Mouse (Mus musculus) limb, embryonic 10.5 days (tissue): ENCODE measurements at regions not wholly inside any gene's neighbourhood (a gene's known extent, or its start where the extent isn't known, plus 50 kb on each side); places are given as distances from the start of the nearest gene placed in this dataset.

Source experiments
- DNase-seq: peaks from one replicate; pipeline ENCODE4 v3.0.0-alpha.2; 2017; ENCODE audit warnings: low spot score
- H3K27ac ChIP-seq: fragments of 300-500 bp; sonication (generic); 2 replicates; pipeline ENCODE4 v1.5.1; 2016; ENCODE audit warnings: mild to moderate bottlenecking
- H3K27me3 ChIP-seq: fragments of 300-500 bp; sonication (generic); 2 replicates; pipeline ENCODE4 v1.6.1; 2016; ENCODE audit warnings: low read depth, mild to moderate bottlenecking; ENCODE audit not compliant: poor library complexity, severe bottlenecking
- H3K36me3 ChIP-seq: fragments of 300-500 bp; sonication (generic); 2 replicates; pipeline ENCODE4 v1.6.1; 2016; ENCODE audit warnings: mild to moderate bottlenecking, moderate library complexity
- H3K4me1 ChIP-seq: fragments of 300-500 bp; sonication (generic); 2 replicates; pipeline ENCODE4 v1.6.1; 2016
- H3K4me3 ChIP-seq: fragments of 300-500 bp; sonication (generic); 2 replicates; pipeline ENCODE4 v1.5.1; 2016; ENCODE audit warnings: mild to moderate bottlenecking, moderate library complexity
- H3K9me3 ChIP-seq: fragments of 300-500 bp; sonication (generic); replicated peaks from 2 replicates; pipeline ENCODE4 v1.6.1; 2016; ENCODE audit warnings: mild to moderate bottlenecking
- WGBS: fragments of 180-500 bp; shearing (Covaris S2); methylation state at CpG from one replicate; pipeline ENCODE4 v1.1.7; 2016; 5-methylcytosine and 5-hydroxymethylcytosine counted together

DNA sequence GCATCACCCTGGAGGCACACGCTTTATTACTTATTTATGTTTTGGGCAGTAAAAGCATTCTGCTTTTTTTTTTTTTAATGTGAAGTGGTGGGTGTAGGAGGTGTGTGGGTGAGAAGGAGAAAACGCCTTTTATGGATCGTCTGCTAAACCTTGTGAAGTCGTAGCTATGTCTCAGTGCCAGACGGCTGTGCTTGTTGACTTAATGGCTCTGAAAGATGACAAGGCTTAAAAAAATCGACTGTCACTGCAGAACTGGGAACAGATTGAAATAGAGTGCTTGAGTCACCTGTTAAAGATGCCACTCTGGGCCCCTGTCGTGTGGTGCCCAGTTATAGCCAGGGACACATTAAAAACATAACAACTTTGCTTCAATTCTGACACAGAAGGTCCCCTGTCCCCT, 109.5 kb upstream of the Hs3st2 start:
- Histone ChIP-seq H3K4me3 (no peak overlapping the region), H3K9me3 (no peaks in the 10 kb centered on the region), H3K4me1 (no peaks in the 10 kb centered on the region), H3K27me3 (no peaks in the 10 kb centered on the region), H3K36me3 (no peaks in the 10 kb centered on the region), H3K27ac (no peak overlapping the region)
- WGBS: 64% methylated on average over 7 of the region's 7 CpGs
- no peak for DNase-seq

DNA sequence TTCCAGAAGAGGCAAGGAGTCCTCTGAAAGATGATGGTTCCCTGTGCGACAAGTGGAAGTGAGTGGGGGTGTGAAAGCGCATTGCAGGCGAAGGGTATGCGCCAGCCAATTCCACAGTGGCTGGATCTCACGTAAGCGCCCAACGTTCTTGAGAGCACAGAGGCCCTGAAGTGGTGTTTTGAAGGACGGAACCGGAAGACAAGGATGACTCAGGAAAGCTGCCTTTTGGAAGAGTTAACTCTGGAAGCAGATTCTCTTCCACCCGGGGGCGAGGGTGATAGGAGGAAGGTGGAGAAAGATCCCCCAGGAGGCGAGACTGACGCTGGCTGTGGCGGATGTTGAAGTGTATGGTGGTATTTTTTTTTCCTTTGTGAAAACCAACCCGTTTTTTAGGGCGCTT, 101.9 kb upstream of the Hs3st2 start:
- no peaks in the 10 kb centered on the region for H3K4me1 ChIP-seq
- WGBS: 84% methylated on average over 16 of the region's 16 CpGs

DNA sequence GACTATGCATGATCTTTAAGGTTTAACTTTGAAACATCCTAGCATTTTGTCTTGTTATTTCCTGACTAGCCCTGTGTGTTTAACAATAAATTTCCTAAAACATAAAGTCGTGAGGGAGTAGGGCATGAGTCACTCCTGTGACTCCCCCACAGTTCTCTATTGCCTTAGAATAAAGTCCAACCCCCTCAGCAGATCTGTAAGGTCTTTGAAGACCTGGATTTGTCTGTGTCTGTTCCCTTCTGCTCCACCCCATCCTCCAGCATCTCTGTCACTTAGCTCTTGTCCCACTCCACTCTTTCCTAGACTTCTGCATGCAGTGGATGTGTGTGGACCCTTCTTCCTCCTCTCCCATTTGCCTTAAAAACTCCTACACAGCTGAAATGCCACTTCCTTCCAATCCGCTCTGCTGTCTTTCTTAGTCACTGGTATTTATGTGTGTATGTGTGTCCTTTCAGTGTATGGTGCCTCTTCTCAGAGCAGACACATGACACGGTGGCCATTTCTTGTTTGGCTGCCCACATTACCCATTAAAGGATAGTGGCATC, 95.4 kb upstream of the Hs3st2 start:
- no peak for DNase-seq
- Histone ChIP-seq H3K4me3 (no peak overlapping the region), H3K36me3 (no peaks in the 10 kb centered on the region), H3K9me3 (no peaks in the 10 kb centered on the region), H3K4me1 (no peaks in the 10 kb centered on the region), H3K27ac (no peak overlapping the region), H3K27me3 (no peaks in the 10 kb centered on the region)
- 84% methylated on average over 3 of the region's 3 CpGs for WGBS

More for the DNA sequence above, 101.9 kb upstream of the Hs3st2 start:
- no peak overlapping the region for H3K4me3 ChIP-seq
- H3K9me3 ChIP-seq: no peaks in the 10 kb centered on the region
- H3K27me3 ChIP-seq: no peaks in the 10 kb centered on the region
- no peak overlapping the region for H3K27ac ChIP-seq
- H3K36me3 ChIP-seq: no peaks in the 10 kb centered on the region
- no peak for DNase-seq

DNA sequence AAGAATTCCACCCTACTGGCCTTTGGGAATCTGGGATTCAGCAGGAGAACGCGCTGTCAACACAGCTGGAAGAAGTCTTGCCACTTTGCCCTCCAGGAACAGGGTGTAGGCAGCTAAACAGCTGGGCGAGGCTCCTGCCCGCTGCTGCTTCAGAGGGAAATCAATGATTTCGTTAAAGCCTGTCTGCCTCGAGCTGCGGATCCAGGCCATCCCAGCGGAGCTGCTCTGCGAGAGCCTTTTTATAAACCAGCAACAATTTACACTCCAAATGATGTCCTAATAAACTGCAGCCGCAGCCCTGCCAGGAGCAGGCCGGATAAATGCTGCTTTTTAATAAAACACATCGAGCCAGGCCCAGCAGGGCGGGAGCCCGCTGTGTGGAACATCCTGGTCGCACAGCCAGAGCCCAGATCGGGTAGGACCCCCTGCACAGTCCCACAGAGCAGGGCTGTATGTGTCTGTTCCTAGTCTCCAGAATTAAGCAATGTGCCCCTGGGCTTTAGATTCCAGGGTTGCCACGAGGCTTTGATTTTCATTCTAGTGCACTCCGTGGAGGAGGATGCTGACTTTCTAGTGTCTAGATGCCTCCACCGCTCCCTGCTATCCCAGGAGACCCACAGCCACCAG, 78.6 kb upstream of the Hs3st2 start:
- Histone ChIP-seq H3K4me1 (peaks cover 9% of the 10 kb centered on the region), H3K27me3 (peaks cover 5% of the 10 kb centered on the region; the same call in 1 of the 2 replicates), H3K36me3 (no peaks in the 10 kb centered on the region), H3K27ac (no peak overlapping the region), H3K9me3 (no peaks in the 10 kb centered on the region), H3K4me3 (peak overlapping the region; percentile 24)
- peak; percentile 37 for DNase-seq
- WGBS: 17% methylated on average over 19 of the region's 19 CpGs

DNA sequence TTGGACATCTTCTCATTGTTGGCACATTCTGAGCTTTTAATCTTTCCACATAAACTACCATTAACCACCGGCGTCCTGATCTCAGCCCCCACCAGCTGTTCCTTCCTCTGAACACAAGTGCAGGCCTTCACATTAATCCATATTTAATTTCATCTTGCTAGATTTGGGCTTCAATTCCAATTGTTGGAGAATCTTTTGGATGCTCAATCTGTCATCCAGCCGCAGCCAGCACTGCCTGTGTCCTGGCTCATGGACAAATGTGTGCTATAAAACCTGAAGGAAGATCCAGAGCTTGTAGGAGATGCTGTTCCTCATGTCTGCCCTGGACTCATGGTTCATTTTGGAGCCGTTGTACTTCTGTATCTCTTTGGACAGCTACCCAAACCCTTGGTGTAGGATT, 77.1 kb upstream of the Hs3st2 start:
- Histone ChIP-seq H3K4me1 (peaks cover 9% of the 10 kb centered on the region), H3K27me3 (peaks cover 5% of the 10 kb centered on the region; the same call in 1 of the 2 replicates), H3K4me3 (no peak overlapping the region), H3K36me3 (no peaks in the 10 kb centered on the region), H3K9me3 (no peaks in the 10 kb centered on the region), H3K27ac (no peak overlapping the region)
- no peak for DNase-seq
- 91% methylated on average over 4 of the region's 4 CpGs for WGBS

DNA sequence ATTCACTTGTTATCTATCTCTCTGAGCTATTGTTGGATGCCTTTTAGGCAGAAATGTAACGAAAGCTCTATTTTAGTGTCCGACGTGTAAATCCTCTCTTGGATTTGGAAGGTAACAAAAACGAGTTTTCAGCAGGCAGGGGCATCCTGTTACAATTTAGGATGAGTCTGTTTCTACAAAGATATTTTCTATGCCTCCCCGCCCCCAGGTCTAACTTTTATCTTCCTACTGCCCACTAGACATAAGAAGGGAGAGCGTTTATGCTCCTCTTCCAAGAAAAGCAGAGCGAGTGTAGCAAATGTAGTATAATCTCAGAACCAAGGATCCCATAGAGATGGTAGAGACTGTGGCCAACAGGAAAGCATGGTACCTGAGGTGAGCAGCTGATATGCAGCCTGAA, 62.4 kb upstream of the Hs3st2 start:
- H3K9me3 ChIP-seq: no peaks in the 10 kb centered on the region
- WGBS: 91% methylated on average over 7 of the region's 7 CpGs
- H3K4me3 ChIP-seq: no peak overlapping the region
- no peak overlapping the region for H3K27ac ChIP-seq
- H3K4me1 ChIP-seq: no peaks in the 10 kb centered on the region
- H3K36me3 ChIP-seq: no peaks in the 10 kb centered on the region
- no peaks in the 10 kb centered on the region for H3K27me3 ChIP-seq
- no peak for DNase-seq

DNA sequence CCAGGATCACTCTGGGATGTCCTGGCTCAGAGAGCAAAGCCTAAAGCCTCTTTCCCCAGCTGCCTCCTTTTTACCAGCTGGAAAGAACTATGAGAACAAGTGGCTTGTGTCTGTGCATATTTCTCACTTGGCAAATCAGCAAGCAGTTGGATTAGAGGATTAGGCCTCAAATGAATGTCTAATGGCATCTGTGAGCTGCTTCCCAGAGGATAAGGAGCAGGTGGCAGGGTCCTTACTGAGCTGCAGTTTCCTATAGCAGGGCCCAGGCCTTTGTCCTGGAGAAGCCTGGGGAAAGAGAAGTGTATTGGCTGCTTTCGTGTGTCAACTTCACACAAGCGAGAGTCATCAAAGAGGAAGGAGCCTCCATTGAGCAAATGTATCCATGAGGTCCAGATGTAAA, 59.1 kb upstream of the Hs3st2 start:
- Histone ChIP-seq H3K27ac (no peak overlapping the region), H3K4me1 (no peaks in the 10 kb centered on the region), H3K27me3 (no peaks in the 10 kb centered on the region), H3K4me3 (no peak overlapping the region), H3K9me3 (no peaks in the 10 kb centered on the region), H3K36me3 (no peaks in the 10 kb centered on the region)
- no peak for DNase-seq
- WGBS: 94% methylated on average over 2 of the region's 2 CpGs

DNA sequence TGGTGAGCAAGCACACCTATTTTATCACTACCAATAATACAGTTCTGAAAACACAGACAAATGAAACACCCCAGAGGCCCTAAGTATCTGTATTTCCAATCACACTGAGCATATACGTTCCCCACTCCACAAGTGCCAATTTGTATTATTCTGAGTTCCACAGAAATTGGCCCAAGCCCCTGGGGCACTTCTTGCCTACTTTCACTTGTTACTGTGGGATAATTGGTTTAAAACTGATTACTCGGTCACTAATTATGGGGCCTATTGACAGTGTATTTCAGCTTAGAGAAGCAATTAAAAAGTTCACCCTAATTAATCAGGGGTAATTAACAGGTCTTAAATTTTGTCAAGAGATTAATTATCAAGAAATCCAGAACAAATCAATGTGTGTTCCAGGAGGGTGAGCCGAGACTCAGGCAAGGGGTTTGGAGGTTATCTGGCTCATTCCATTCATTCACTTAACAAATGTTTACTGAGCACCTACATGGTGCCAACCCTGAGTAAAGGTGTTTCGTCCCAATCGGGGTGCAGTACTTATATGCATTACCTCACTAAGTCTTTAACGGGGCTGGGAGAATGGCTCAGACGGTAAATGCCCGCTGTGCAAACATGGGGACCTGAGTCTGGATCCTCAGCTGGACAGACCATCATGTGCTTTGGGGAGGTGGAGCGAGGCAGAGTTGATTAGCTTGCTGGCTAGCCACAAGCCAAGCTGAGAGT, 56.1 kb upstream of the Hs3st2 start:
- Histone ChIP-seq H3K9me3 (no peaks in the 10 kb centered on the region), H3K4me1 (peaks cover 17% of the 10 kb centered on the region), H3K36me3 (no peaks in the 10 kb centered on the region), H3K27me3 (no peaks in the 10 kb centered on the region), H3K27ac (no peak overlapping the region), H3K4me3 (no peak overlapping the region)
- no peak for DNase-seq
- WGBS: 81% methylated on average over 9 of the region's 9 CpGs

DNA sequence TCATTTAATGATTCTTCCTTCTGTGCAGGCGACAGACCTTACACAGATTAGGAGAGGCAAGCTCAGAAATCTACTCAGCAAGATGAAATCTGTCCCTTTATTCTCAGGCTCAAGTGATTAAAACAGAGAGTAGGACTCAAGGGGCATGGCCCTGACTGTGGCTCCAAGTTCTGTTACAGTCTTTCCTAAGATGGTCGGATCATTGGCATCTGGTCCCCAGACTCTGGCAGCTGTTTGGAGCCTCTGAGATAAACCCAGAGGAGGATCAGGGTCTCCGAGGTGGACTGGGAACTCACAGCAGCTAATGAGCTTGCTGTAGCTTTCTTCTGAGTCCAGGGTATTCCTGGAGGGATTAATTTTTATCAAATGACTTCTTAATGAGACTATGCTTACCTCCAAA, 51.7 kb upstream of the Hs3st2 start:
- Histone ChIP-seq H3K4me3 (no peak overlapping the region), H3K9me3 (no peaks in the 10 kb centered on the region), H3K4me1 (peaks cover 17% of the 10 kb centered on the region), H3K36me3 (no peaks in the 10 kb centered on the region), H3K27me3 (no peaks in the 10 kb centered on the region), H3K27ac (no peak overlapping the region)
- no peak for DNase-seq
- 35% methylated on average over 3 of the region's 3 CpGs for WGBS
